Mouse (Mus musculus): ENCODE results near the gene Txnl4b. TPM values are rescaled to one million over a fixed set of nuclear protein-coding genes. Genes with fewer than 3 reads are reported as not detected.

Txnl4b gene
- polyA plus RNA-seq (2015; fragmentation: Nextera tagmentation; extraction: Ambion mirVana), result 25.6 and 26.1 TPM in 2 replicates

DNA sequence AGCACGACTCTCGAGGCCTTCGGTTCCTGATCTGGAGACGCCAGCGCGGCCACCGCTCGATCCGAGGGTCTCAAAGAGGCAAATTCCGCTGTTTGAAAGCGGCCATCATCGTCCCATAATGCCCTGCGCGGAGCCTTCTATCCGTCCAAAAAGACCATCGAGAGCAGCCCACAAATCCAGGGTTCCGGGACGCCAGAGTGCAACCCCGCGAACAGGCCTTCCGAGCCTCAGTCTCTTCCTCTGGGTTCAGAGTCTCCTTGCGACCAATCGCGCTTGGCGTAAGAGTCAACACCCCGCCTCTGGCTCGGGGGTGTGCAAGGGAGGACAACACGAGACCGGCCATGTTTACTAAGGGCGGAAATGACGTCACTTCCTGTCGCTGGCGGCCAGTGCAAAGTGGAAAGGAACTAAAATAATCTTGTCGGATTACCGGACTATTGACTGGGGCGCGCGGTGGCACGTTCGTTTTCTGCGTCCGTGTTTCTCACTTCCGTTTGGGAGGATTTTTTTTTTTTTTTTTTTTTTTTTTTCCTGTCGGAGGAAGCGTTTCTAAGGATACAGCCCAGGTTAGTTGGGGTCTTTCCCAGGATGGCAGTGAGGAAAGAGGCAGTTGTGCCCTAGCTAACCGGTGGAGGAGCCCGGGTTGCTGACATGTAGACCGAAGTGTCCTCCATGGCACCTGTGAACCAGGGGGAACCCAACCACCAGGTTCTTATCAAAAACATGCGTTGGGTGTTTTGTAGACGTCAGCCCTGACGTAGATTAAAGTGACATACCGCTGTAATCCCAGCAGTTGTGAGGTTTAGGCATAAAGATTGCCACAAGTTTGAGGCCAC lies at the start of gene Txnl4b, which contains the start of gene Dhx38:
Gene Txnl4b, plus strand, starts transcription at position 395 of the 836 bp plus-strand sequence.
Gene Dhx38, minus strand, starts transcription at position 364 of the 836 bp plus-strand sequence.
- Histone ChIP-seq H3K9me3 (no peaks in the 10 kb centered on the region), H3K4me1 (peaks cover 23% of the 10 kb centered on the region), H3K4me2 (peak within 1 kb of the TSS; percentile 81), H3K27me3 (no peaks in the 10 kb centered on the region), H3K4me3 (peak within 1 kb of the TSS; percentile 81), H3K27ac (peak within 1 kb of the TSS; percentile 91), H3K9ac (peak within 1 kb of the TSS; percentile 95), H3K36me3 (peaks cover 30% of the 10 kb centered on the region)
- WGBS, result under 1% methylated on average over 52 of the region's 52 CpGs
- peak; percentile 100 for ATAC-seq (ENCODE audit: borderline replicate concordance, extremely low read depth, low FRiP score, low TSS enrichment)

DNA sequence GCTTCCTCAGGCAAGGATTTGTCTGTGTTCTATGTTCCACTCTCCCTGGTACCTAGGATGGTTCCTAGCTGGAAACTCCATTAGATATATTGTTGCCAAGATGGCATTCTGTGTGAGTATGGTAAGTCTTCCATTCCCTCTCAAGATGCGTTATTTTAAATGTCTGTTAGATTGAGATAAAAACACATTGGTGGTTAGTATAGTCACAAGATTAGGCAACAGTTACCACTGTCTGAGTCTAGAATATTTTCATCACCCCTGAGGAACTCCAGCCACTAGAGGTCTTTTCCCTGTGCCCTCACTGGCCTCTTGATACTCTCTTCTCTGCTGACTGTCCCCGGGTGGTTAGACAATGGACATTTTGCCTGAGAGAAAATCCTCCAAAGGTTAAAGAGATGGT lies 41.7 kb upstream of the Txnl4b start:
- 82% methylated on average over 2 of the region's 2 CpGs for WGBS
- Histone ChIP-seq H3K9ac (no peak overlapping the region), H3K4me2 (no peak overlapping the region), H3K4me1 (no peaks in the 10 kb centered on the region), H3K27me3 (no peaks in the 10 kb centered on the region), H3K4me3 (no peak overlapping the region), H3K36me3 (no peaks in the 10 kb centered on the region), H3K27ac (no peak overlapping the region), H3K9me3 (no peaks in the 10 kb centered on the region)
- ATAC-seq (ENCODE audit: borderline replicate concordance, extremely low read depth, low FRiP score, low TSS enrichment), result no peak

DNA sequence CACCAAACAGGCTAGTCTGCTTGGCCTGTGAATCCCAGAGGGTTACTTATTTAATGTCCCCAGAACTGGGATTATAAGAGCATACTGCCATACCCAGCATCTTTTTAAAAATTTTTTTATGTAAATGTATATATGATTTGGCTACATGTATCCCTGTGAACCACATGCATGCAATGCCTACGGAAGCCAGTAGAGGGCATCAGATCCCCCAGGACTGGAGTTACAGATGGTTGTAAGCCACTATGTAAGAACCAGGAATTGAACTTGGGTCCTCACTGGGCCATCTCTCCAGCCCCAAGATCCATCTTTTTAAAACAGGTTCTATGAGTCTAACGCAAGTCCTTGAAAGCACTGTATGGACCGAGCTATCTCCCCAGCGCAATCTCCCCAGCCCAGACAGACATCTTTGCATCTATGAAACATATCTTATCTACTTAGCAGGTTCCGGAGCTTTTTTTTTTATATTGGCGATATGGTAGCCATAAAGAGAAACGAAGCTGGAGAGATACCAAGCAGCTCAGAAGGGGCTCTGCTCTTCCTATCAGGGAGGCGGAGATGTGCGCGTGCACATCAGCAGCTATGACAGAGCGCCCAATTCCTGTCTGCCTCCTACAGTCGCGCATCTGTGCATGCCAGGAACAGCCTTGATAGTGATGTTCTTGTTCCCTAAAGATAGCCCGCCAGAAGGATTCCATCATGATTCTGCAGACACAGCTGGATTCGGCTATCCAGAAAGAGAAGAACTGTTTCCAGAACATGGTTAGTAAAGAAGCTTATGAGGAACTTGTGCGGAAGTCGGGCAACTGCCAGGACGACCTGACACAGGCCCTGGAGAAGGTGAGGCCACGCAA lies 30.3 kb upstream of the Txnl4b start:
- H3K4me3 ChIP-seq, result no peak overlapping the region
- H3K4me2 ChIP-seq, result no peak overlapping the region
- H3K9ac ChIP-seq, result no peak overlapping the region
- H3K27me3 ChIP-seq, result no peaks in the 10 kb centered on the region
- H3K9me3 ChIP-seq, result no peaks in the 10 kb centered on the region
- H3K4me1 ChIP-seq, result no peaks in the 10 kb centered on the region
- H3K27ac ChIP-seq, result no peak overlapping the region
- no peak for ATAC-seq (ENCODE audit: borderline replicate concordance, extremely low read depth, low FRiP score, low TSS enrichment)
- WGBS, result 82% methylated on average over 19 of the region's 19 CpGs
- H3K36me3 ChIP-seq, result no peaks in the 10 kb centered on the region

DNA sequence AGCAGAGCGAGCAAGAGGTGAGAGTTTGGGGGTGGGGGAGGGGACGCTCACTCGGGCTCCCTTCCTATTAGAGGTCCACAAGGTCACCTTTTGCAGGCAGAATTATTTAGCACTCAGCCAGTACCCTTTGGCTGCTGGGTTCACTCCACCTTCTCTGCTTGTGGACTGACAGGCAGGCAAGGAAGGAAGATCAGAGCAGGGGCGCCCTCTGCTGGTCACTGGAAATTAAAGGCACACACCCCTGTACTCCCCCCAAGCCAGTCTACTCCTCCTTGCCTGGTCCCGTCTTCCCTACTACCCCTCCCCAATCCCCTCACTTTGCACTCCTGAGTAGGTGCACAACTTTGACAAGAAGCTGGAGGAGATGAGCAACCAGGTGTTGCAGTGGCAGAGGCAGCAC lies 29.0 kb upstream of the Txnl4b start:
- no peak overlapping the region for H3K27ac ChIP-seq
- H3K4me1 ChIP-seq, result no peaks in the 10 kb centered on the region
- H3K27me3 ChIP-seq, result no peaks in the 10 kb centered on the region
- H3K9me3 ChIP-seq, result no peaks in the 10 kb centered on the region
- H3K4me3 ChIP-seq, result peak overlapping the region; percentile 21; the same call in 1 of the 2 replicates
- WGBS, result 3% methylated on average over 5 of the region's 5 CpGs
- no peaks in the 10 kb centered on the region for H3K36me3 ChIP-seq
- H3K9ac ChIP-seq, result 0 out of 2 replicates have a peak overlapping the region, but pooled peaks have one; percentile 17
- peak overlapping the region; percentile 48 for H3K4me2 ChIP-seq
- peak; percentile 83 for ATAC-seq (ENCODE audit: borderline replicate concordance, extremely low read depth, low FRiP score, low TSS enrichment)

DNA sequence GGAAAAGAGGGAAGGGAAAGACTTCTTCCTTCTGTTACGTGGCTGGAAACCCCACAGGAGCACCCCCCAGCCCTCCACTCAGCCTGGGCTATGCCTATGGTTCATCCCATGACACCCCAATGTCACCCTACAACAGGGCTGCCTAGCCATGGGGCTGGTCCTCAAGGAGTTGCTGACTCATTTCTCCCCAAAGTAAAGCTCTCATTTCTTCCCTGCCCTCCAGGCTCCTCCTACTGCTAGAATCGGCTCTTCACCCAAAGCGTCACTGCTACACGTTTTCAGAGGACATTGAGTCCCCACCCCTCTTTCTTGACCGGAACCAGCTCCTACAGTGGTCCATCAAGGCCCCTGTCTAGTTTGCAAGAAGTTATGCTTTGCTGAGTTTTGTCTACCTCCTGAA lies 23.5 kb upstream of the Txnl4b start:
- no peak overlapping the region for H3K4me3 ChIP-seq
- H3K27ac ChIP-seq, result no peak overlapping the region
- peaks cover 7% of the 10 kb centered on the region for H3K36me3 ChIP-seq
- H3K9me3 ChIP-seq, result no peaks in the 10 kb centered on the region
- no peak for ATAC-seq (ENCODE audit: borderline replicate concordance, extremely low read depth, low FRiP score, low TSS enrichment)
- no peaks in the 10 kb centered on the region for H3K27me3 ChIP-seq
- H3K9ac ChIP-seq, result no peak overlapping the region
- H3K4me2 ChIP-seq, result no peak overlapping the region
- 70% methylated on average over 5 of the region's 5 CpGs for WGBS
- H3K4me1 ChIP-seq, result no peaks in the 10 kb centered on the region

DNA sequence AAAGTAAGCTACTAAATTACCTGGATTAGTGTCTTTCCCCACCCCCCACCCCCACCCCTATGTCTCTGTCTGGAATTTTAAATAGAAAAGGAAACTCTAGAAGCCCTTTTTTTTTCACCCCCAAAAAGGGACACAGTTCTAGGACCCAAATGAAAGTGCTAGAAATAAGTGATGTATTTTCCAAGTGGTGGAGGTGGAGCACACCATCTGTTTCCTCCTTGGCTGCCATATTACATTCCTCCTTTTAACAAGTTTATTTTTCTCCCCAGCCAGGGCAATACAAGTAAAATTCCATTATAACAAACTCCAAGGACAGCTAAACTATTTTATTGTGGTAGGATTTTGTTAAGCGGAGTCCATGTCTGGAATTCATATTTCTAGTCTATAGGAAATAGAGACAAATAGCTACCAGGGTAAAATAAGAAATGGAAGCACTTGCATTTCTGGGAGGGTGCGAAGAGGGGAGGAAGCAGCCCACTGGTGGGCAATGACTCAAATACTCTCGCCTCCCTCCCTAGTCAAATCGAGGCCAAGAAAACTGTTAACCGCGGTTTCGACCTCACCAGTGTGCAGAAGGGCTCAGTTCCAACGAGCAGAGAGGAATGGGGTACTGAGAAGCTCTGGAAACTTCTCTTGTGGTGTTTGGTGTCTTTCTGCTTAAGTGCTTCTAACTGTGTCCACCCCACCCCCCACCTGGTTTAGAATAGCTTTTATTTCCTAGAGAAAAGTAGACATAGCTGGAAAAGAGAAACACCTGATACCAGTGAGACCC lies 22.8 kb upstream of the Txnl4b start:
- H3K9me3 ChIP-seq, result no peaks in the 10 kb centered on the region
- no peaks in the 10 kb centered on the region for H3K27me3 ChIP-seq
- no peak overlapping the region for H3K4me3 ChIP-seq
- WGBS, result 71% methylated on average over 8 of the region's 8 CpGs
- H3K36me3 ChIP-seq, result peaks cover 14% of the 10 kb centered on the region
- no peak overlapping the region for H3K27ac ChIP-seq
- no peak overlapping the region for H3K4me2 ChIP-seq
- no peak overlapping the region for H3K9ac ChIP-seq
- H3K4me1 ChIP-seq, result no peaks in the 10 kb centered on the region
- no peak for ATAC-seq (ENCODE audit: borderline replicate concordance, extremely low read depth, low FRiP score, low TSS enrichment)

DNA sequence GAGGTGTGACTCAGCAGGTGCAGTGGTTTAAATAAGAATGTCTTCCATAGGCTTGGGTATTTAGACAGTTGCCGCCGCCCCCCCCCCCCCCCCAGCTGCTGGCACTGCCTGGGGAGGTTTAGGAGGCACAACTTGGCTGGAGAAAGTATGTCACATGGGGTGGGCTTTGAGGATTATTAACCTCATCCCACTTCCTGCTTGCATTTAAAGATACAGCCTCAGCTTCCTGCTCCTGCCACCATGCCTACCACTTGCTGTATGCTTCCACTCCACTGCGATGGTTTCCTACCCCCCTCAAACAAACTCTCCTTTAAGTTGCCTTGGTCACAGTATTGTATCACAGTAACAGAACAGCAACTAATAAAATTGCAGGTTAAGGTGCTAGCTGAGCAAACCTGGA lies 21.6 kb upstream of the Txnl4b start:
- WGBS, result 44% methylated on average over 3 of the region's 3 CpGs

DNA sequence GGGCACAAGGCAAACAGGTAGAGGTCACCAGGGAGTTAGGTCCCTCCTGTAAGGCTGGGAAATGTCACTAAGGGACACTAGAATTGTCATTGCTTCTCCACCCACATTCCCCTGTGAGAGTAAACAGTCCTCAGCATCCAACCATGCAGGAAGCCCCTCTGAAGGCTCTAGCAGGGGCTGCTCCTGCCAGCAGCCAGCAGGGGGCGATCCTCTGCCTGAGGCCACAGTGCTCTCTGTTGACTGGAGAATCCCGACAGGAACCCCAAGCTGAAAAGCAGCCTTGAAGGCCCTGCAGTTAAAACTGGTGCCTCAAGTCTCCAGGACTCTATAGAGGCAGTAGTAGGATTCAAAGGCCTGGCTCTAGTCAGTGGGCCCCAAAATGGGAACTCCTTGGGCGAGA lies 14.0 kb upstream of the Txnl4b start:
- Histone ChIP-seq H3K36me3 (peaks cover 99% of the 10 kb centered on the region), H3K9ac (no peak overlapping the region), H3K27ac (no peak overlapping the region), H3K27me3 (no peaks in the 10 kb centered on the region), H3K4me3 (no peak overlapping the region), H3K4me2 (no peak overlapping the region), H3K9me3 (no peaks in the 10 kb centered on the region), H3K4me1 (no peaks in the 10 kb centered on the region)
- no peak for ATAC-seq (ENCODE audit: borderline replicate concordance, extremely low read depth, low FRiP score, low TSS enrichment)
- WGBS, result 34% methylated on average over 3 of the region's 3 CpGs

More for the DNA sequence above, 21.6 kb upstream of the Txnl4b start:
- Histone ChIP-seq H3K4me2 (no peak overlapping the region), H3K9me3 (no peaks in the 10 kb centered on the region), H3K9ac (no peak overlapping the region), H3K4me1 (no peaks in the 10 kb centered on the region), H3K27ac (no peak overlapping the region), H3K27me3 (no peaks in the 10 kb centered on the region), H3K36me3 (peaks cover 26% of the 10 kb centered on the region), H3K4me3 (no peak overlapping the region)
- ATAC-seq (ENCODE audit: borderline replicate concordance, extremely low read depth, low FRiP score, low TSS enrichment), result no peak

DNA sequence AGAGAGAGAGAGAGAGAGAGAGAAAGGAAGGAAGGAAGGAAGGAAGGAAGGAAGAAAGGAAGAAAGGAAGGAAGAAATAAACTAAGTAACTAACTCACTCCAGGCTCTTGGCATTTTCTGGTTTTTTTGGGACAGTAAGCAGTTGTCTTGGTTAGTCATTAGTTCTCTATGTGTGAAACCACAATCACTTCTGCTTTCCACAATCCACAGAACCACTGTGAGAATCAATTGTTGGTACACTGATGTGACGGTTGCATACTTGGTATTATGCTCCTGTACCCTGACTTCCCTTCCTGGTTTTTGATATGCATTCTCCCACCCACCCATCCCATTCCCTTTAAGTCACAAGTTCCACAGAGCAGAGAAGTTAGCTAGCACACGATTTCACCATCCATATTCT lies 1.8 kb upstream of the Txnl4b start:
- 80% methylated on average over 2 of the region's 2 CpGs for WGBS
- no peak overlapping the region; the same call in 1 of the 2 replicates for H3K4me2 ChIP-seq

DNA sequence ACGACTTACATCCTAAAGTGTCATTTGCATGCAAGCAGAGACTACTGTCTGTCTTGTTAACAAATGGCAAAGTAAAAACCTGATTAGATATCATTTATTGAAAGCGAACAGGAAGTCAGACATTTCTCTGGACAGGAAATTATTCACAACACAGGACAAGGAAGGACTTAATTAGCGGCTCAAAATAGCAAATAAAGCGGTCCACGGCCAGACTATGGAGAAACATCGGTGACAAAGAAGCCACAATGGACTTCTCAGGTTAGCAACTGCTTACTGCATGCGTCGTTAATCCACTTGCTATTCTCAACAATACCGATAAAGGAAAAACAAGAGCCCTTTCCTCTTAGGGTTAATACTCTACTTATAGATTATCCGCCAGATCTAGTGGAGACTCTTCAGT lies 926 bp upstream of the Txnl4b start:
- H3K27ac ChIP-seq, result 0 out of 2 replicates have a peak overlapping the region, but pooled peaks have one; percentile 91
- 2% methylated on average over 10 of the region's 10 CpGs for WGBS
- peak overlapping the region; percentile 95 for H3K9ac ChIP-seq
- H3K4me1 ChIP-seq, result peaks cover 23% of the 10 kb centered on the region
- H3K36me3 ChIP-seq, result peaks cover 35% of the 10 kb centered on the region
- peak overlapping the region; percentile 81 for H3K4me3 ChIP-seq
- H3K9me3 ChIP-seq, result no peaks in the 10 kb centered on the region
- H3K4me2 ChIP-seq, result peak overlapping the region; percentile 80
- H3K27me3 ChIP-seq, result no peaks in the 10 kb centered on the region
- ATAC-seq (ENCODE audit: borderline replicate concordance, extremely low read depth, low FRiP score, low TSS enrichment), result no peak

More for the DNA sequence above, 1.8 kb upstream of the Txnl4b start:
- no peak for ATAC-seq (ENCODE audit: borderline replicate concordance, extremely low read depth, low FRiP score, low TSS enrichment)
- no peak overlapping the region for H3K27ac ChIP-seq
- H3K9me3 ChIP-seq, result no peaks in the 10 kb centered on the region
- H3K9ac ChIP-seq, result no peak overlapping the region
- no peak overlapping the region for H3K4me3 ChIP-seq
- peaks cover 40% of the 10 kb centered on the region for H3K36me3 ChIP-seq
- H3K27me3 ChIP-seq, result no peaks in the 10 kb centered on the region
- H3K4me1 ChIP-seq, result peaks cover 23% of the 10 kb centered on the region

DNA sequence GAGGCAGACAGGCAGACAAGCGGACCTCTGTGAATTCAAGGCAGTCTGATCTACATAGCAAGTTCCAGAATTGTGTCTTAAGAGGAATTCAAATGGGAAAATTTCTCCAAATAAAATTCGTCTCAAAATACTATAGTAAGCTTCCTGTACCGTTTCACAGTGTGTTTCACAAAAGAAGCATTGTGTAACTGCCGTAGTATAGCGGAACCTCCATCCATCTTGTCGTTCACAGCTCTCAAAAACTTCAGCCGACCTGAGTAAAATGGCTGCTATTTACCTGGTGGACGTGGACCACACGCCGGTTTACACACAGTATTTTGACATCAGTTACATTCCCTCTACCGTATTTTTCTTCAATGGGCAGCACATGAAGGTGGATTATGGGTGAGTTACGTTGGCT lies 5.4 kb downstream of the Txnl4b start:
- no peaks in the 10 kb centered on the region for H3K27me3 ChIP-seq
- peaks cover 12% of the 10 kb centered on the region; the same call in 1 of the 2 replicates for H3K36me3 ChIP-seq
- no peak overlapping the region for H3K4me2 ChIP-seq
- no peak for ATAC-seq (ENCODE audit: borderline replicate concordance, extremely low read depth, low FRiP score, low TSS enrichment)
- H3K4me1 ChIP-seq, result peaks cover 8% of the 10 kb centered on the region; the same call in 1 of the 2 replicates
- 84% methylated on average over 12 of the region's 12 CpGs for WGBS
- no peak overlapping the region for H3K9ac ChIP-seq
- no peak overlapping the region for H3K27ac ChIP-seq
- no peak overlapping the region for H3K4me3 ChIP-seq
- no peaks in the 10 kb centered on the region for H3K9me3 ChIP-seq

Data from lung, embryonic 15.5 days (tissue).